Mouse (Mus musculus) forebrain, embryonic 14.5 days (tissue): Measurements from ENCODE around the gene Vgll4. TPM values are rescaled to one million over a fixed set of nuclear protein-coding genes. Genes with fewer than 3 reads are reported as not detected.
A peak's percentile ranks its signal among the peaks of the same experiment; 100 is the strongest.

Experiments
- ATAC-seq: fragments of 200-750 bp; cut with Nextera tagmentation; 2 replicates; pipeline ENCODE4 v1.8.0; 2017; ENCODE audit warnings: mild to moderate bottlenecking, moderate library complexity
- DNase-seq: peaks from one replicate; pipeline ENCODE4 v3.0.0-alpha.2; 2015; ENCODE audit warnings: low spot score
- H3K27ac ChIP-seq: fragments of 300-500 bp; sonication (generic); 2 replicates; pipeline ENCODE4 v1.5.1; 2014; ENCODE audit warnings: low read depth, mild to moderate bottlenecking, control low read depth, low read length, moderate library complexity
- H3K27me3 ChIP-seq: fragments of 300-500 bp; sonication (generic); replicated peaks from 2 replicates; pipeline ENCODE4 v1.6.1; 2014; ENCODE audit warnings: low read length, control low read depth, mixed read lengths; ENCODE audit not compliant: control insufficient read depth, insufficient read depth
- H3K36me3 ChIP-seq: fragments of 300-500 bp; sonication (generic); 2 replicates; pipeline ENCODE4 v1.6.1; 2014; ENCODE audit warnings: low read length, control low read depth; ENCODE audit not compliant: control insufficient read depth, insufficient read depth
- H3K4me1 ChIP-seq: fragments of 300-500 bp; sonication (generic); 2 replicates; pipeline ENCODE4 v1.6.1; 2014; ENCODE audit warnings: antibody characterized with exemption, low read length, control low read depth; ENCODE audit not compliant: control insufficient read depth, insufficient read depth
- H3K4me2 ChIP-seq: fragments of 300-500 bp; sonication (generic); 2 replicates; pipeline ENCODE4 v1.6.1; 2014; ENCODE audit warnings: mild to moderate bottlenecking, control low read depth, low read length
- H3K4me3 ChIP-seq: fragments of 300-500 bp; sonication (generic); 2 replicates; pipeline ENCODE4 v1.5.1; 2014; ENCODE audit warnings: low read depth, low read length, control low read depth
- H3K9ac ChIP-seq: fragments of 300-500 bp; sonication (generic); 2 replicates; pipeline ENCODE4 v1.6.1; 2014; ENCODE audit warnings: mild to moderate bottlenecking, low read length, control low read depth, moderate library complexity
- H3K9me3 ChIP-seq: fragments of 300-500 bp; sonication (generic); replicated peaks from 2 replicates; pipeline ENCODE4 v1.6.1; 2016; ENCODE audit warnings: low read length, control low read depth, mixed read lengths; ENCODE audit not compliant: control insufficient read depth
- WGBS: fragments of 180-500 bp; shearing (Covaris S2); extraction: QIAGEN DNeasy Blood & Tissue Kit; methylation state at CpG from one replicate; pipeline ENCODE4 v1.1.7; 2014; 5-methylcytosine and 5-hydroxymethylcytosine counted together
- polyA plus RNA-seq: library from polyadenylated mRNA; unstranded; fragments of >200 nt; fragmentation: Nextera tagmentation; extraction: Ambion mirVana; gene quantifications from 2 replicates; pipeline ENCODE4 v1.2.1, GENCODE M21; 2014

The Vgll4 gene
- polyA plus RNA-seq, 1 experiment from 2014 or later = 44.9 TPM

DNA sequence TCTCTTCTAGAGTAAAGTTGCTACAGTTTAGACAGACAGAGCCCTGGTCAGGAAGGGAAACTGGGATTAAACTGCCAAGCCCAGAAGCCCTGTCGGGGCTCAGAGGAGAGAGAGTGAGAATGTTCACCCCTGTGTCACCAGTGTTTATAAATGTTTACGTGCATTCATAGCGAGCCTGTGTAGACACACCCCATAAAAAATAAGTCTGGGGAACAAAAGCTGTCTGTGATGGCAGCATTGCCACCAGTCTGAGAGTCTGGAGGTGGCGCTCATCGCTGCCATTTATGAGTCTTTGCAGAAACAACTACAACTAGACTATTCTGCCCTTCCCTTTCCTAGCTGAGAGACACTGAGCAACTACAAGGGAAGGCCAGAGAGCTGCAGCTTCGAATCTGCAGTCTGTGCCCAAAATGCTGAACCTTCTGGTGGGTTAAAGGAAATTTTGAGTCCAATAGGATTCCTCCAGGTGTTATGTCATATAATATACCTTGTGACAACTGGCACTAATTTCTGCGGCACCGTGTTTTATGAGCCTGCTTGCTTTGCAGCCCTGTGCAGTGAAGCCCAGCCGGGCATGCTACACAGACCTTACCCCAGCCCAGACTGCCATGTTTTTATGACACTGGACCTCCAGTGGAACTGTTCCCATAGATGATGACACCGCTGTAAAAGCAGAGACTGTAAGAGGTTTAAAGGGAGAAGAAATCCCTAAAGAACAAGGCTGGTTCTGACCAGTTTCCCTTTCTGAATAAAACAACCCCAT is 11.4 kb downstream of the Vgll4 start:
- Histone ChIP-seq H3K27ac (no peak overlapping the region), H3K4me3 (no peak overlapping the region), H3K9me3 (no peaks in the 10 kb centered on the region), H3K4me1 (no peaks in the 10 kb centered on the region), H3K4me2 (no peak overlapping the region), H3K27me3 (no peaks in the 10 kb centered on the region), H3K9ac (no peak overlapping the region), H3K36me3 (no peaks in the 10 kb centered on the region)
- ATAC-seq = no peak
- DNase-seq = no peak
- 83% methylated on average over 10 of the region's 10 CpGs for WGBS

- Histone ChIP-seq H3K27me3 (no peaks in the 10 kb centered on the region), H3K27ac (no peak overlapping the region), H3K4me2 (no peak overlapping the region), H3K4me1 (no peaks in the 10 kb centered on the region), H3K36me3 (no peaks in the 10 kb centered on the region), H3K4me3 (no peak overlapping the region), H3K9me3 (no peaks in the 10 kb centered on the region), H3K9ac (no peak overlapping the region)
- ATAC-seq (no peak), DNase-seq (no peak)
- 74% methylated on average over 12 of the region's 12 CpGs for WGBS
Measured at GRCm38 (mm10) chr6:114957756-114958155, 12.0 kb downstream of the Vgll4 start.

GRCm38 (mm10) chr6:114954496-114954895 is 15.3 kb downstream of the Vgll4 start:
- Histone ChIP-seq H3K9ac (no peak overlapping the region), H3K9me3 (no peaks in the 10 kb centered on the region), H3K27ac (no peak overlapping the region), H3K4me1 (peaks cover 5% of the 10 kb centered on the region; the same call in 1 of the 2 replicates), H3K27me3 (0 out of 2 replicates have a peak, but pooled peaks cover 3% of the 10 kb centered on the region), H3K4me3 (no peak overlapping the region), H3K36me3 (no peaks in the 10 kb centered on the region), H3K4me2 (no peak overlapping the region)
- no peak for DNase-seq
- 88% methylated on average over 5 of the region's 5 CpGs for WGBS
- no peak for ATAC-seq

GRCm38 (mm10) chr6:114953601-114954000 is 16.2 kb downstream of the Vgll4 start:
- 95% methylated on average over 5 of the region's 5 CpGs for WGBS
- H3K27ac ChIP-seq = no peak overlapping the region
- H3K9ac ChIP-seq = no peak overlapping the region
- H3K4me2 ChIP-seq = no peak overlapping the region
- H3K4me1 ChIP-seq = peaks cover 5% of the 10 kb centered on the region; the same call in 1 of the 2 replicates
- ATAC-seq = no peak
- no peak for DNase-seq
- no peak overlapping the region for H3K4me3 ChIP-seq
- H3K9me3 ChIP-seq = no peaks in the 10 kb centered on the region
- 0 out of 2 replicates have a peak, but pooled peaks cover 3% of the 10 kb centered on the region for H3K27me3 ChIP-seq
- no peaks in the 10 kb centered on the region for H3K36me3 ChIP-seq

- DNase-seq (peak; percentile 81), ATAC-seq (peak; percentile 90)
- H3K27me3 ChIP-seq = 0 out of 2 replicates have a peak, but pooled peaks cover 3% of the 10 kb centered on the region
- H3K27ac ChIP-seq = peak overlapping the region; percentile 48
- H3K9me3 ChIP-seq = no peaks in the 10 kb centered on the region
- H3K4me3 ChIP-seq = no peak overlapping the region
- peaks cover 5% of the 10 kb centered on the region; the same call in 1 of the 2 replicates for H3K4me1 ChIP-seq
- WGBS = 2% methylated on average over 5 of the region's 5 CpGs
- no peak overlapping the region for H3K9ac ChIP-seq
- no peak overlapping the region for H3K4me2 ChIP-seq
- no peaks in the 10 kb centered on the region for H3K36me3 ChIP-seq
Measured at GRCm38 (mm10) chr6:114952356-114952755, 17.4 kb downstream of the Vgll4 start.

- Histone ChIP-seq H3K9me3 (no peaks in the 10 kb centered on the region), H3K4me3 (no peak overlapping the region), H3K36me3 (no peaks in the 10 kb centered on the region), H3K27ac (no peak overlapping the region), H3K4me1 (no peaks in the 10 kb centered on the region), H3K4me2 (no peak overlapping the region), H3K27me3 (no peaks in the 10 kb centered on the region), H3K9ac (no peak overlapping the region)
- DNase-seq = no peak
- WGBS = 86% methylated on average over 14 of the region's 14 CpGs
- ATAC-seq = no peak
Measured at GRCm38 (mm10) chr6:114944456-114945438, 25.0 kb downstream of the Vgll4 start.

DNA sequence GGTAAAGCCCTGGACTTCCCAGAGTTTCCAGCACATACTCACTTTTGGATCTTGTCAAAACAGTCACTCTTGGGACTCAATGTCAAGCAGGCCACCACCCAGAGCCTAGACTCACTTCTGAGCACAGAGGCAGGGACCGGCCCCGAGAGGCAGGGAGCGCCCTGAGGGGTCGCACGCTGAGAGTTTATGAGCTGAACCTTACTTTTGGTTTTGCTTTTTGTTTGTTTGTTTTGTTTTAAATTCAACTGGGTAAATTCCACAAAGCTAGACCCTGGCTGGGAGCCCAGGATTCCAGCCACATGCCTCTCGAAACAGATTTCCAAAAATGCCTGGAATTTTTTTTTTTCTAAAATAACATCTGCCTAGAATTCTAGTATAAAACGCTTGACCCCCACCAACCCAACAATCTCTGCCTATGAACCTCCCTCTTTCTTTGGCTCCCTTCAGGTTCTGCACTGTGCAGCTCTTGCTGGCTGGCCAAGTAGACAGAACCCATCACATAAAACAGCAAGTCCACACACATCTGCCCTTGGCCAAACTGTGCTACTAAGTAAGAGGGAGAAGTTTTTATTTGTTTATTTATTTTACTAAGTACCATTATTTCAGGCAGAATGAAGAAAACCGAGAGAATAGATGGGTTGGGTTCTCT is 28.5 kb downstream of the Vgll4 start:
- 80% methylated on average over 8 of the region's 8 CpGs for WGBS
- H3K4me2 ChIP-seq = no peak overlapping the region
- no peaks in the 10 kb centered on the region for H3K36me3 ChIP-seq
- H3K4me1 ChIP-seq = no peaks in the 10 kb centered on the region
- H3K27me3 ChIP-seq = no peaks in the 10 kb centered on the region
- H3K9me3 ChIP-seq = no peaks in the 10 kb centered on the region
- H3K9ac ChIP-seq = no peak overlapping the region
- DNase-seq (no peak), ATAC-seq (no peak)
- H3K4me3 ChIP-seq = no peak overlapping the region
- no peak overlapping the region for H3K27ac ChIP-seq

GRCm38 (mm10) chr6:114939666-114940065 is 30.1 kb downstream of the Vgll4 start:
- H3K9me3 ChIP-seq = no peaks in the 10 kb centered on the region
- H3K4me2 ChIP-seq = no peak overlapping the region
- DNase-seq (no peak), ATAC-seq (no peak)
- no peak overlapping the region for H3K4me3 ChIP-seq
- H3K27ac ChIP-seq = no peak overlapping the region
- no peaks in the 10 kb centered on the region for H3K36me3 ChIP-seq
- H3K4me1 ChIP-seq = no peaks in the 10 kb centered on the region
- H3K9ac ChIP-seq = no peak overlapping the region
- H3K27me3 ChIP-seq = no peaks in the 10 kb centered on the region
- 87% methylated on average over 2 of the region's 2 CpGs for WGBS
